Mouse (Mus musculus) hematopoietic stem cell, adult 5-6 weeks (primary cell): Measurements from ENCODE around the gene Plagl2. TPM values are rescaled to one million over a fixed set of nuclear protein-coding genes. Genes with fewer than 3 reads are reported as not detected.
"Not testable (repeated sequence)": the region's sequence is repeated elsewhere in the genome, so short reads cannot be mapped to it uniquely, and the experiment has no call there.

Experiments used
- ATAC-seq, 2 experiments: fragments of 125-278 bp in 1 of 2; replicated peaks in 1 of 2; 2 replicates each; pipeline ENCODE4 v1.8.0; 2016 to 2017; ENCODE audit warnings: inconsistent platforms in 2 of 2, mild to moderate bottlenecking in 2 of 2, moderate number of reproducible peaks in 2 of 2, low read depth in 1 of 2, moderate TSS enrichment in 1 of 2; ENCODE audit not compliant: low FRiP score in 2 of 2, poor library complexity in 2 of 2, severe bottlenecking in 2 of 2, insufficient read depth in 1 of 2, low TSS enrichment in 1 of 2
- total RNA-seq: library from RNA; stranded (forward); fragments of 172-1452, 232-1000 nt; gene quantifications from 2 replicates; pipeline ENCODE4 v1.2.3, GENCODE M21; 2017

Plagl2 gene
- 7.3 and 7.8 TPM in 2 replicates for total RNA-seq

DNA sequence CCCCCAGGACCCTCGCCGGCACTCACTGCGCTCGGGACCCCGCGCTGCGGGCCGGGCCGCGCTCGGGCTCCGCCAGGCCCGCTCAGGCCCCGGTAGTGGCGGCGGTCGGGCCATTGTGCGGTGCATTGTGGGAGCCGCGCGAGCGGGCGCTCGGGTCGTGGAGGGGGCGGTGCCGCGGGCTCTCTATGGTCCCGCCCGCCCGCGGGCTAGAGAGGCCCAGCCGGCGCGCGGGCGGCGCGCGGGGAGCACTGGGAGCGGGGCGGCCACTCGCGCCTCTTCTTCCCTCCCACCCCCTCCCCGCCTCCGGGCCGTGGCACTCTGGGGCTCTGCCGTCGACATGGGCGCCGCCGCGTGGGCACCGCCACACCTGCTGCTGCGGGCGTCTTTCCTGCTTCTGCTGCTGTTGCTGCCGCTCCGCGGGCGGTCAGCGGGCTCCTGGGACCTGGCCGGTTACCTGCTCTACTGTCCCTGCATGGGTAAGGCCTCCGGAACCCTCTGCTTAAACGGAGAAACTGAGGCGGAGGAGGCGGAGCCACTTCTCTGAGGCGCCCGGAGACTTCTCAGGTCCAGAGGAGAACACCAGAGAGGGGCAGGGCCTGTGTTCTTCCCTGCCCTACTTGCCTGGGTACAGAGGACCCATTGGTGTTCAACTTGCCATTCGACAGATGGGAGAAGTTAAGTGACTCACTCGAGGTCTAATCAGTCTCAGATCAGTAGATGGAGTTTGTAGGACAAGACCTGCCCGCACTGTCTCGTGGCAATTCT is at the start of gene Plagl2, which contains the start of gene Pofut1:
Gene Plagl2, minus strand, starts transcription at position 177 of the 765 bp plus-strand sequence.
Gene Pofut1, plus strand, starts transcription at position 284 of the 765 bp plus-strand sequence.
- peak; percentile 65 to 71 for ATAC-seq

DNA sequence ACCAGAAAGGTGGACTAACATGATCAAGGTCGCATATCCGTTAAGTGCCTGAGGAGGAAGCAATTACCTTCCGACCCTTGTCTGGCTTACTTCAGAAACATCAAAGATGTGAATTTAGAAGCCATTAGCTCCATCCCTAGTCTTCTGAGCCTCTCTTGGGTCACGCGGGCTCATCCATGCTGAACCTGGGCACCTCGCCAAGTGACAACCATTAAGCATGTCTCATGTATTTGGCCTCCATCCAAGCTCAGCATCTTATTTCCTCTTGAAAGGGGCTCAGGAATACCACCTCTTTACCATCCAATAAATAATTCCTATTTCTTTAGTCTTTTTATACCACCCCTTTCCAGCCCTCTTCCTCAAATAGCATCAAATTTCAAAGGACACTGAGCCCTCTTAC is 46.6 kb upstream of the Plagl2 start:
- ATAC-seq, result no peak

DNA sequence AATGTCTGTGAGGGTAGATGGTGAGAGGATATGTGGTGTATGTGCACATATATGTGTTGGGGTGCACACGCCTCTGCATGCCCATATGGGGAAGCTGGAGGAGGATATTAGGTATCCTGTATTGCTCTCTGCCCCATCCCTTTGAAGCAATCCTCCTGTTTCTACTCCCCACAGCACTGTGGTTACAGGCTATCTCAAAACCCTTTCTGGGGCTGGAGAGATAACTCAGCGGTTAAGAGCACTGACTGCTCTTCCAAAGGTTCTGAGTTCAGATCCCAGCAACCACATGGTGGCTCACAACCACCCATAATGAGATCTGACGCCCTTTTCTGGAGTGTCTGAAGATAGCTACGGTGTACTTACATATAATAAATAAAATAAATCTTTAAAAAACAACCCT is 45.3 kb upstream of the Plagl2 start:
- ATAC-seq, result no peak

DNA sequence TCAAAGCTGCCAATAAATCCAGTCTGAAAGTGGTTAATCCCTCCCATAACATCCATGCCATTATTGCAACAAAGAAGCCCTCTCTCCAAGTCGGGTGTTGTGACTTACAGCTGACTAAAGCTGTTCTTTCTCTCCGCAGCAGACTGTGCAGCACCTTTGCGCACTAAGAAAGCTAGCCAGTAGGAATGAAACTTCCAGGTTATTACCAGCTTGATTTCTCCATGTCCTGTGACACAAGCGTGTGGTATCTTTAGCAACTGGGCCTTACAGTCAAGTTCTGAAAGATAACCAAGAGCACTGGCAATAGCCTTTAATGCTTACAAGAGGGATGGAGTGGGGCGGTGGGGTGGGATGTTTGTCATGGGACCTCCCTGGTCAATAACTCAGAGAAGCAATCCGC is 42.7 kb upstream of the Plagl2 start:
- ATAC-seq, result peak in 1 of 2 experiments; percentile 54; a peak in 1 of 4 replicates

DNA sequence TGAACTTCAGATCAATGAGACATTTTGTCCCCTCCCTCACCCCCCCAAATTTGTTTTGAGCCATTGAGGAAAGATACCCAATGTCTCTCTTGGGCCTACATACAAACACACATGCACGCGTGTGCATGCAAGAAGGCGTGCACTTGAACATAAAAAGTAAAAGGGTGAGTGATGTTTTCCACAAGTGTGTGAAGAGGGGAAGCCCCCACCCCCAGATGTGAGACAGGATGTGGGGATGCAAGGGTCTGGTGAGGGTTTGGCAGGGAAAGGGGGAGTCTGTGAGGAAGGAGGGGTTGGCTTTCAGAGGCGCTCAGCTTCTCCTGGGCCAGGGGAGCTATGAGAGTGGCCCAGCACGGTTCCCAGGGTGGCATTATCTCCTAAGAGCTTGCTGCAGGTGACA is 37.1 kb upstream of the Plagl2 start:
- no peak for ATAC-seq

DNA sequence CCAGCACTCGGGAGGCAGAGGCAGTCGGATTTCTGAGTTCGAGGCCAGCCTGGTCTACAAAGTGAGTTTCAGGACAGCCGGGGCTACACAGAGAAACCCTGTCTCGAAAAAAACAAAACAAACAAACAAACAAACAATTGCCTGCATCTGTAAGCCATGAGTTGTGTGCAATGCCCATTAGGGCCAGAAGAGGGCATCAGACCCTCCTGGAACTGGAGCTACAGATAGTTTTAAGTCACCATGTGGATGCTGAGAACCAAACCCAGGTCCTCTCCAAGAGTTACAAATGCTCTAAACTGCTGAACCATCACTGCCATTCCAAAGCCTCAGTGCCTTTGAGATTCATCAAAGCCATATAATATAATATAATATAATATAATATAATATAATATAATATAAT is 35.6 kb upstream of the Plagl2 start:
- not testable (repeated sequence) for ATAC-seq

DNA sequence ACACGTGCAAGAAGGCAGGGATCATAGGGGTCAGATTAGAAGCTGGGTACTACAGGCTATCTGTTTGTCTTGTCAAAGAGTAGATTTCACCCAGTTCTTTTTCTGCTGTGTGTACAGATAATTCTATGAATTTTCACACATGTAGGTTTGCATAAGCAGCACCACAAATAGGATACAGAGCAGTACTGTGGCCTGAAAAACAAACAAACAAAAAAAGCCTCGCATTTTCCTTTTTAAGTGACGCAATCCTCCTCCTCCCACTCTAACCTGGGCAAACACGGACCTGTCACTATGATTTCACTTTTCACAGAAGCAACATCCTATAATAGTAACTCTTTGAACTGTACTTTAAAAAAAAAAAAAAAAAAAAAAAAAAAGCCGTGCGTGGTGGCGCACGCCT is 35.2 kb upstream of the Plagl2 start:
- ATAC-seq, result no peak

DNA sequence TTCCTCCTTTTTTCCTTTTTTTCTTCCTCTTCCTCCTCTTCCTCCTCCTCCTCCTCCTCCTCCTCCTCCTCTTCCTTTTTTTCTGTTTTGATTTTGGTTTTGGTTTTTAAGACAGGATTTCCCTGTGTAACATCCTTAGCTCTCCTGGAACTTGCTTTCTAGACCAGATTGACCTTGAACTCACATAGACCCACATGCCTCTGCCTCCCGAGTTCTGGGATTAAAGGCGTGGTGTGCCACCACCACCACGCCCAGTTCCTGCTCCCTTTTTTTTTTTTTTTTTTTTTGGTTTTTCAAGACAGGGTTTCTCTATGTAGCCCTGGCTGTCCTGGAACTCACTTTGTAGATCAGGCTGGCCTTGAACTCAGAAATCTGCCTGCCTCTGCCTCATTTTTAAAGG is 34.4 kb upstream of the Plagl2 start:
- not testable (repeated sequence) for ATAC-seq

DNA sequence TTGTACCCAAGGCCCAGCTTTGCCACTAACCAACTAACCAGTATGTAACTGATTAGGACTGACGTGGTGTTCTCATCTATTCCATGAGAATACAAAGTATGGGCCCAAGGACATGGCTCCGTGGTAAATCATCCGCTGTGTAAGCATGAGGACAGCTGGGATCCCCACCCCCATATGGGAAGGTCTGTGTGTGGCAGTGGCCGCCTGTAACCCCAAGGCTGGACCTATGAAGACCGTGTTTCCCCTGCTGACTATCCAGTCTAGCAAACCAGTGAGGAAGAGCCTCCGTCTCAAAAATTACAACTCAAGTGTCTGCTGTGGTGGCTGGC is 33.7 kb upstream of the Plagl2 start:
- no peak for ATAC-seq

DNA sequence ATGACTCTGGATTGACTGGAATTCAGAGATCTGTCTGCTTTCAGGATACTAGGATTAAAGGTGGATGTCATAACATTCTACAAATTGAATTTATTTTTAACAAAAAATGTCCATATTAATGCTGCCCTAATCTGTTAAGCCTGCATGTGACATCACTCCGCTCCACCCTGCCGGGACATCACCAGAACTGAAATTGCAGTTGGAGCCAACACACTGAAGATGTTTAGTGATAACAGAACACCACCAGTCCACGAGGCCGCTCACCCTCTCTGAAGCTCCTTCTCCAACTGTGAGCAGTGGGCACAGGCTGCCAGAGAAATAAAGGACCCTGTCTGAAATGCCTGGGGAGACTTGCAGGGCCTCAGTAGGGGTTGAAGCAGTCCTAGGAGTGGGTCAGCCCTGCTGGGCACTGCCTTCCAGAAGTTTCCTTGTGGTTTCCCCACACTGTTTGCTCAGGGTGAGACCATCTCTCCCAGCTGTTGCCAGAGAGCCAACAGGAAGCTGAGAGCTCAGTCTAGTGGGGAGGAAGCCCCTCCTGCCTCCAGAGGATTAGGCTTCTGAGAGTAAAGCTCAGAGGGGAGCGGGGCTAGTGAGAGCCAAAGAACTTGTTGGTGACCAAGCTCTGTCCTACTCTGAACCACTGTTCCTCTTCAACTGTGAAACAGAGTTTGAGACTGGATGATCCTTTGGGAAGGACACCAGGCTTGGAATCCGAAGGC is 33.1 kb upstream of the Plagl2 start:
- peak; percentile 59 to 64 for ATAC-seq

DNA sequence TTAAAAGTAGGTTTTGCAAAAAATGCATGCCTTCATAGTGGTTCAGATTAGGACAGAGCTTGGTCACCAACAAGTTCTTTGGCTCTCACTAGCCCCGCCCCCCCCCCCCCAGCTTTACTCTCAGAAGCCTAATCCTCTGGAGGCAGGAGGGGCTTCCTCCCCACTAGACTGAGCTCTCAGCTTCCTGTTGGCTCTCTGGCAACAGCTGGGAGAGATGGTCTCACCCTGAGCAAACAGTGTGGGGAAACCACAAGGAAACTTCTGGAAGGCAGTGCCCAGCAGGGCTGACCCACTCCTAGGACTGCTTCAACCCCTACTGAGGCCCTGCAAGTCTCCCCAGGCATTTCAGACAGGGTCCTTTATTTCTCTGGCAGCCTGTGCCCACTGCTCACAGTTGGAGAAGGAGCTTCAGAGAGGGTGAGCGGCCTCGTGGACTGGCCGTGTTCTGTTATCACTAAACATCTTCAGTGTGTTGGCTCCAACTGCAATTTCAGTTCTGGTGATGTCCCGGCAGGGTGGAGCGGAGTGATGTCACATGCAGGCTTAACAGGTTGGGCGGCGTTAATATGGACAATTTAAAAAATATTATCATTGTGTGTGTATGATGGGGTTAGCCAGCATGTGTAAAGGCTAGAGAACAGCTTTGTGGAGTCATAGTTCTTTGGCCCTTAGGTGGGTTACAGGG is 29.1 kb upstream of the Plagl2 start:
- ATAC-seq, result peak; percentile 59 to 65

DNA sequence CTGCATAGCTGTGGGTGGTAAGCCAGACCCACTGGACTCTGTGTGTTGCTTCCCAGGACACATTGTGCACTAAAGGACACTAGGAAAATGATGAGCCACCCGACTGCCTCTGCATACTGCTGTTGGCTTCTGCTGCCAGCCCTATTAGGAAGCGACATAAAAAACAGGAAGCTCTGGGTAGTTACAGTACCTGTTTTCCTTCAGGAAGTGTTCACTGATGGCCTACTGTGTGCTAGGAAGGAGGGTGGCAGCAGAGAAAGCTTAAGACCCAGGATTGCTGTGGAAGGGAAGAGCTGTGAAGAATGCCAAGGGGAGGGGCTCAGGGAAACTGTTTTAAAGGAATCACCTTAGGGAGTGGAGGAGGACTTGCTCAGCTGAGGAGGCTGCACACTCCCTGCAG is 26.1 kb upstream of the Plagl2 start:
- ATAC-seq, result no peak

DNA sequence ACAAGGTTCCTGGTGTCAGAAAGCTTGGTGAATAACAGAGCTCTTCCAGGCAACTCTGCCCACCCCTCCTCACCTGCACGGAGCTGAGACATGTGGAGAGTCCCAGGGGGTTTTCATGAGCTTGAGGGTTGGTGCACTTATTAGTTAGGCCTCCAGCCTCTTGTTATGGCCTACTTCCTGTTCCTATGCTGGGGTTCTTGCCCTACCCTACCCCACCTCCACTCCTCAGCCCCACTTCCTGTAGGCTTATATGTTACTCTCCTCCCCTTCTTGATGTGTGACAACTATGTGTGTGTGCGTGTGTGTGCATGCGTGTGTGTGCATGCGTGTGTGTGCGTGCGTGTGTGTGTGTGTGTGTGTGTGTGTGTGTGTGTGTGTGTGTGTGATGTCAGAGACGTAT is 21.8 kb upstream of the Plagl2 start:
- no peak for ATAC-seq

DNA sequence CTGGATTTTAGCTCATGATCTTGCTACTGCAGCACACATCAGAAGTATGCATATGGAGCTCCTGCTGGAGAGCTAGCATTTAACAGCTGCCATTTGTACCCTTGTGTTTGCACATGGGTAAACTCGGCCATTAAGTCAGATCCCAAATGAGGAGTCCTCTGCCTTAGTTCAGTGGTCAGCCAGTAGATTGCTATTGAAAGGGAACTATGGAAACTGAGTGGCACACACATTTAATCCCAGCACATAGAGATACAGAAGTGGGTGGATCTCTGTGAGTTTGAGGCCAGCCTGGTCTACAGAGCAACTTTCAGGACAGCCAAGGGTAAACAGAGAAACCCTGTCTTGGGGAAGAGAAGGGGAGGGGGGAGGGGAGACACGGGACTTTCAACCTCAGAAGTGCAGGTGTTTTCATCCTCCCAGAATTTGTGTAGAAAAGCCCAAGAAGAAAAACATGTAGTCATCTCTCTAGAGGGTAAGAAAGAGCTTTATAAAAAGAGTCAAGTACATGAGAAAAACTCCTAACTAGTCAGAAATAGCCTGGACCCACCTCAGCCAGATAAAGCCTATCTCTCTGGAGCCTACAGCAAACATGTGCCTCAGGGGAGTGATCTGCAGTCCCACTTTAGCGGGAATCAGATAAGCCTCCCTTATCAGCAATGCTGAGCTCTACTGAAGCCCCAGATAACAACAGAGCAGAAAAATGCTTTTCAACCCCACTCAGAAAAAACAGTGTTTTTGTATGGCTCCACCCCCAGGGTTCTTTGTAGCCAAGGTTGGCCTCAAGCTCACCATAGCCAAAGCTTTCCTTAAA is 18.8 kb upstream of the Plagl2 start:
- ATAC-seq, result no peak

DNA sequence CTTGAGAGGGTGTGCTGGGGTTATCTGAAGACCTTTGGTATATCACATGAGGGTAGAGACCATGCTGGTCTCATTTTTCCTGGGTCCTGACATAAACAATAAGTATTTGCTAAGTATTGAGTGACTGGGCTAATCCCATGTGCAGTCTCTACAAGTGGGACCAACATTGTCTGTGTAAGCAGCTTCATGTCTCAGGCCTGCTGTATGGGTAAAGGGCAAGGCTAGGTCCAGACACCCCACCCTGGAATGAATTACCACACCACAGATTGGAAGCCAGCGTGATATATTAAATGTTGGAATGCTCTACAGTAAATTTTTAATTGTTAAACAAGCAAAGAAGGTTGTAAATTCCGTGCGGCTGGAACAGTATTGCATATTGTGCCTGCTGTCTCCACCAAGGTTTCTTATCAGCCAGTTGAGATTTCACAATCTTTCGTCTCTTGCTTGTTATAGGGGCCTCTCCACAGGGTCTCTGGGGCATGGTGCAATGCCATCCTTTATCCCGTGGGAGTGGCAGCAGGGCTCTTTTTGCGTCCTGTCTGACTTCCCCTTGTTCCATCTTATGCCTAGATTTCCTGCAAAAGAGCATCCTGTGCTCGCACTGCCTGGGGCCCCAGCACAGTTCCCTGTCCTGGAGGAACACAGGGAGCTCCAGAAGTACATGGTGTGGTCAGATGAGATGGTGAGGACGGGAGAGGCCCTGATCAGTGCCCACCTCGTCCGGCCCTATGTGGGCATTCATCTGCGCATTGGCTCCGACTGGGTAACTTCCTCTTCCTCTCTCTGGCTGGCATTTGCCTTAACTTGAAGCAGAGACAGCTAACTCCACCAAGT is 18.0 kb upstream of the Plagl2 start:
- peak; percentile 73 to 82 for ATAC-seq

DNA sequence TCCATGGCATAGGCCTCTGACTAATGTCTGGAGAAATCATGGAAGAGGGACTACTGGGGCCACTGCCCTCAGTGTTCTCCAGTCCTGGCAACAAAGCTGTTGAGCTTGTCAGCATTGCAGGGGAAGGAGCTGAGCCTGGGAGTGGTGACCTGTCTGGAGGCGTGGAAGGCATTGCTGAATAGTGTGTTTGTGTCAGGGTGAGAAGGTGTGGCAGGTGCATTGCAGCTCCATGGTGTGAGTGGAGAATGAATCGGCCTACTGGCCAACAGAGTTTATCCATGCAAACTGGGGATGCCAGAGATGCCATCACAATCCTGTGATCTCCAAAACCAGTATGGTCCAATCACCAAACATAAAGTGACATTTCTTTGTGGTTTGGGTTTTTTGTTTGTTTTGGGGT is 15.4 kb upstream of the Plagl2 start:
- no peak for ATAC-seq

DNA sequence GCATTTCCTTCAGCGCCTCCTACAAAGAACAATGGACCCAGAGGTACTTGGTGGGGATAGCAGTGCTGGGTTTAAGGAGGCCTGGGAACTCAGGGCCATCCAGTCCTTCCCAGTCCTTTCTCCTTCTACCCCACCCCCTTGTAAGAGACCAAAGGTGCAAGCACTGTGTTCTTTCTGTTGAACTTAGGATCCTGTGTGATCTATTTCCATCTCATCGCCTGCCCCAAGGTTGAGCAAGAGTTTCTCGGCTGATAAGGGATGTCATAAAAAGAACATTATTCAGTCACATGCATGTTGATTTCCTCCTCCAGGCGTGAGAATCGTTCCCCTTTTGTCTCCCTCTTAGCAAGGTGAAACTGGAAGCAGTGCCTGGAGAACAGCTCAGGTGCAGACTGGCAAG is 8.5 kb upstream of the Plagl2 start:
- no peak for ATAC-seq
